Mouse (Mus musculus): Measurements from ENCODE around the gene Foxn1.

DNA sequence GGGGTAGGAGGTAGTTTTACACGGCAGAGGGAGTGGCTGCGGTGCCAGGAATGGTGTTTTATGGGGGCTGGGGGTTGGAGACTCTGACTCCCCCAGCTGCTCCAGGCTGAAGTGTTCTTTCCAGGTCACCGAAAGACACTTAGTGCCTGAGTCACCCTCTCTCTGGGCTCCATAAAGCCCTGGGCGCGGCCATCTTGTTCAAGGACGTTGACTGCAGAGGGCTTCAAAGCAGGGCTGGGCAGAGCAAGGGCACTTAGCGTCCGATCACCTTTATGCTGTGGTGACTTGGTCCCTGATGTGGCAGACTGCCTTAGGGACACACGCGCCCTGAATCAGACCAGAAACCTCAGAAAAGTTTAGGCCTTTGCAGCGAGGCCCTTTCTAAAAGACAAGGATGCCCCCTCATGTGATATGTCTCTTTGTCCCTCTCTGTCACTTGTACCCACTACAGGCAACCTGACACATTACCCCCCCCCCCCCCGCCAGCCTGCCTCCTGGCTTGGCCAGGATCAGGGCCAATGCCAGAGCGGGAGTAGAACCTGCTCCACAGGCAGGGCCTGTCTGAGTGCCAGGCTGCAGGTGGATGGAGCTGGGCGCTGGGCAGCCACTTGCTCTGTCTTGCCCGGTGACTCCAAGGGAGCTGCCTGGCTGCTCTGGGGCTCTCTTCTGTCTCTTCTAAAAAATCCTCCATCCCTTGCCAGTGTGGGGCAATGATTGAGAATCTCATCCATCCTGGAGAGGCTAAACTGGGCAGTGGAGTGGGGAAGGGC lies 18.7 kb downstream of the Foxn1 start:
- TF ChIP-seq CTCF (IDR thresholded peaks at IDR 0.05; ENCODE audit: control insufficient read depth, insufficient read depth, low read length) (no peak), POLR2A (IDR thresholded peaks at IDR 0.05; ENCODE audit: borderline replicate concordance, control insufficient read depth, low read depth, low read length) (no peak)

All from bone marrow, adult 2 months (tissue).